Comparison of ENCODE assay signal across 32 mouse cellular contexts in the genomic region with DNA sequence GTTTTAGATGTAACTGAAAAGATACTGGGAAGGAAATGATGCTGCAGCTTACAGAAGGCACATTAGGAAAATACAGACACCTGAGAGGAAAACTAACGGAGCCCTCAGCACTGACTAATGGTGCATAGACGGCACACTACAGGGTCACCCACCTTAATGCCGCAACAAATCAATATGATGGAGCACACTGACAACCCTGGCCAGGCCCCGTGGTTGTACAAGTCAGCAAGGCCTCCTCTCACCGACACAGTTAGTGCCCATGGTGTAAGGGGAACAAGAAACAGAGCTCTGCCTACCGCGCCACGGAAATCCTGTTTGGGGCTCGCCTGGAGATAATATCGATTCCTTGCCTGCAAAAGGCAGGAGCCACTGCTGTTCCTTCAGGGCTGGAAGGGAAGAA.
DNase-seq lines count a peak whose midpoint lies in the region; ATAC-seq lines count a peak whose summit lies in the region.
"Had no signal": no experiment of that assay in that cellular context is flagged by ENCODE, and none has a peak within 500 bp of the region (broad histone marks: within the 10 kb centered on the region; RNA-seq: fewer than 3 reads in every experiment).

No protein-coding gene starts in this region.

- no peak for DNase-seq in hindbrain, embryonic 11.5 days (ENCODE audit: low spot score)
- no peak for DNase-seq in hindbrain, embryonic 10.5 days (ENCODE audit: low spot score)
- no peak for DNase-seq in liver
- DNase-seq in gastrocnemius, adult 8-10 months (ENCODE audit: low spot score in 2 of 2), result no peak
- no peak for DNase-seq in left cerebral cortex, postnatal 14 days (ENCODE audit: low spot score in 2 of 2)
- DNase-seq: adrenal gland, adult 2 months; cerebellum, adult 11 months; cerebellum, adult 9-10 months; cerebellum, postnatal 36 days; gastrocnemius, adult 2 months; heart, postnatal 10 days; kidney, postnatal 10 days; liver, postnatal 0 days; right cerebral cortex, postnatal 4 days; thymus, adult 2 months; thymus, postnatal 36 days had no signal

- H3K4me1 ChIP-seq in hindbrain, embryonic 11.5 days (replicated peaks; ENCODE audit: control insufficient read depth, insufficient read depth, low read length), result no peaks in the 10 kb centered on the region
- H3K4me1 ChIP-seq in hindbrain, embryonic 10.5 days (replicated peaks), result no peaks in the 10 kb centered on the region
- no peaks in the 10 kb centered on the region for H3K4me1 ChIP-seq in hindbrain, embryonic 16.5 days (ENCODE audit: control insufficient read depth, insufficient read depth, low read depth, low read length)
- H3K4me1 ChIP-seq in neural tube, embryonic 14.5 days (ENCODE audit: control insufficient read depth, insufficient read depth, low read length), result 0 out of 2 replicates have a peak, but pooled peaks cover 3% of the 10 kb centered on the region
- H3K4me1 ChIP-seq: embryonic facial prominence, embryonic 13.5 days; forebrain, embryonic 10.5 days; heart, embryonic 13.5 days; intestine, embryonic 15.5 days; limb, embryonic 13.5 days; liver, embryonic 12.5 days had no signal

- H3K9me3 ChIP-seq in hindbrain, embryonic 11.5 days (ENCODE audit: control insufficient read depth, low read length), result no peaks in the 10 kb centered on the region
- no peaks in the 10 kb centered on the region for H3K9me3 ChIP-seq in hindbrain, embryonic 10.5 days
- H3K9me3 ChIP-seq in hindbrain, embryonic 16.5 days (ENCODE audit: control insufficient read depth, low read length), result no peaks in the 10 kb centered on the region
- H3K9me3 ChIP-seq in neural tube, embryonic 14.5 days (ENCODE audit: control insufficient read depth, low read length), result no peaks in the 10 kb centered on the region
- H3K9me3 ChIP-seq: embryonic facial prominence, embryonic 13.5 days; forebrain, embryonic 10.5 days; heart, embryonic 13.5 days; intestine, embryonic 15.5 days; limb, embryonic 13.5 days; liver, embryonic 12.5 days had no signal

- no peaks in the 10 kb centered on the region for H3K27me3 ChIP-seq in hindbrain, embryonic 11.5 days (ENCODE audit: control insufficient read depth, insufficient read depth, low read length)
- no peaks in the 10 kb centered on the region for H3K27me3 ChIP-seq in hindbrain, embryonic 10.5 days (ENCODE audit: insufficient read depth, poor library complexity, severe bottlenecking)
- H3K27me3 ChIP-seq in hindbrain, embryonic 16.5 days (replicated peaks; ENCODE audit: control insufficient read depth, insufficient read depth, low read length), result no peaks in the 10 kb centered on the region
- no peaks in the 10 kb centered on the region for H3K27me3 ChIP-seq in neural tube, embryonic 14.5 days (ENCODE audit: control insufficient read depth, insufficient read depth, low read length)
- H3K27me3 ChIP-seq: CH12.LX; embryonic facial prominence, embryonic 13.5 days; heart, embryonic 13.5 days; intestine, embryonic 15.5 days; limb, embryonic 13.5 days; liver, embryonic 12.5 days had no signal

- no peak overlapping the region for H3K4me2 ChIP-seq in hindbrain, embryonic 11.5 days (replicated peaks; ENCODE audit: low read depth, low read length)
- H3K4me2 ChIP-seq in hindbrain, embryonic 16.5 days (ENCODE audit: low read length), result no peak overlapping the region
- H3K4me2 ChIP-seq in neural tube, embryonic 14.5 days (ENCODE audit: low read depth, low read length), result no peak overlapping the region
- H3K4me2 ChIP-seq: embryonic facial prominence, embryonic 13.5 days; heart, embryonic 13.5 days; intestine, embryonic 15.5 days; limb, embryonic 13.5 days; liver, embryonic 12.5 days had no signal

- 83% methylated on average over 10 of the region's 10 CpGs for WGBS in hindbrain, embryonic 11.5 days
- WGBS in hindbrain, embryonic 10.5 days, result 94% methylated on average over 10 of the region's 10 CpGs
- WGBS in hindbrain, embryonic 16.5 days, result 77% methylated on average over 10 of the region's 10 CpGs
- 62% methylated on average over 10 of the region's 10 CpGs for WGBS in neural tube, embryonic 14.5 days

- intact Hi-C loops in left cerebral cortex, postnatal 14 days (cut with DNase I), result no loop called here

- no peak overlapping the region for H3K9ac ChIP-seq in hindbrain, embryonic 11.5 days (ENCODE audit: low read depth, low read length)
- H3K9ac ChIP-seq in hindbrain, embryonic 16.5 days (ENCODE audit: low read depth, low read length), result no peak overlapping the region
- no peak overlapping the region for H3K9ac ChIP-seq in neural tube, embryonic 14.5 days (replicated peaks; ENCODE audit: low read depth, low read length)
- H3K9ac ChIP-seq: embryonic facial prominence, embryonic 13.5 days; heart, embryonic 13.5 days; intestine, embryonic 15.5 days; limb, embryonic 13.5 days; liver, embryonic 12.5 days; liver, postnatal 0 days had no signal

- no peak overlapping the region for H3K4me3 ChIP-seq in hindbrain, embryonic 11.5 days (ENCODE audit: low read depth, low read length)
- H3K4me3 ChIP-seq in hindbrain, embryonic 10.5 days, result no peak overlapping the region
- no peak overlapping the region for H3K4me3 ChIP-seq in hindbrain, embryonic 16.5 days (ENCODE audit: low read length)
- H3K4me3 ChIP-seq in neural tube, embryonic 14.5 days (ENCODE audit: low read depth, low read length), result no peak overlapping the region
- H3K4me3 ChIP-seq: embryonic facial prominence, embryonic 13.5 days; forebrain, embryonic 10.5 days; gastrocnemius, adult 2 months; heart, embryonic 13.5 days; intestine, embryonic 15.5 days; left cerebral cortex, adult 2 months; limb, embryonic 13.5 days; liver, embryonic 12.5 days had no signal

- no peaks in the 10 kb centered on the region for H3K36me3 ChIP-seq in hindbrain, embryonic 11.5 days (ENCODE audit: control insufficient read depth, insufficient read depth, low read length)
- no peaks in the 10 kb centered on the region for H3K36me3 ChIP-seq in hindbrain, embryonic 10.5 days
- no peaks in the 10 kb centered on the region for H3K36me3 ChIP-seq in hindbrain, embryonic 16.5 days (ENCODE audit: control insufficient read depth, insufficient read depth, low read length)
- no peaks in the 10 kb centered on the region for H3K36me3 ChIP-seq in neural tube, embryonic 14.5 days (ENCODE audit: control insufficient read depth, insufficient read depth, low read length)
- H3K36me3 ChIP-seq: embryonic facial prominence, embryonic 13.5 days; forebrain, embryonic 10.5 days; heart, embryonic 13.5 days; intestine, embryonic 15.5 days; limb, embryonic 13.5 days; liver, embryonic 12.5 days had no signal

- H3K27ac ChIP-seq in hindbrain, embryonic 11.5 days (ENCODE audit: low read depth, low read length), result no peak overlapping the region
- H3K27ac ChIP-seq in hindbrain, embryonic 10.5 days, result no peak overlapping the region
- H3K27ac ChIP-seq in hindbrain, embryonic 16.5 days (ENCODE audit: low read depth, low read length), result no peak overlapping the region
- no peak overlapping the region for H3K27ac ChIP-seq in neural tube, embryonic 14.5 days (ENCODE audit: low read depth, low read length)
- H3K27ac ChIP-seq: embryonic facial prominence, embryonic 13.5 days; forebrain, embryonic 10.5 days; gastrocnemius, adult 2 months; heart, embryonic 13.5 days; intestine, embryonic 15.5 days; left cerebral cortex, adult 2 months; limb, embryonic 13.5 days; liver, embryonic 12.5 days; macrophage had no signal

- ATAC-seq in hindbrain, embryonic 11.5 days (ENCODE audit: low FRiP score), result peak; percentile 65
- 0 out of 2 replicates have a peak, but pooled peaks have one; percentile 22 for ATAC-seq in granulocyte monocyte progenitor cell, adult 5-6 weeks (replicated peaks; ENCODE audit: poor library complexity, severe bottlenecking)
- ATAC-seq in hindbrain, embryonic 16.5 days, result peak; percentile 74; the same call in 1 of the 2 replicates
- ATAC-seq in neural tube, embryonic 14.5 days (ENCODE audit: low read depth), result peak; percentile 77; the same call in 1 of the 2 replicates
- ATAC-seq: activated CD4-positive, CD25-positive, alpha-beta regulatory T cell, adult 4 months; forebrain, embryonic 16.5 days; intestine, embryonic 15.5 days; liver, embryonic 12.5 days; liver, postnatal 0 days; lung, postnatal 0 days; midbrain, embryonic 16.5 days had no signal

Comparison
In these comparisons a context has a peak if more than half of its experiments do, and no peak if none do; other contexts are left out.
1. ATAC-seq: peak in every context shown above with its lines; median percentile 77 in neural tube, embryonic 14.5 days; 74 in hindbrain, embryonic 16.5 days; 65 in hindbrain, embryonic 11.5 days; 22 in granulocyte monocyte progenitor cell, adult 5-6 weeks.